Mouse (Mus musculus): Measurements from ENCODE around the gene Ccdc162.

DNA sequence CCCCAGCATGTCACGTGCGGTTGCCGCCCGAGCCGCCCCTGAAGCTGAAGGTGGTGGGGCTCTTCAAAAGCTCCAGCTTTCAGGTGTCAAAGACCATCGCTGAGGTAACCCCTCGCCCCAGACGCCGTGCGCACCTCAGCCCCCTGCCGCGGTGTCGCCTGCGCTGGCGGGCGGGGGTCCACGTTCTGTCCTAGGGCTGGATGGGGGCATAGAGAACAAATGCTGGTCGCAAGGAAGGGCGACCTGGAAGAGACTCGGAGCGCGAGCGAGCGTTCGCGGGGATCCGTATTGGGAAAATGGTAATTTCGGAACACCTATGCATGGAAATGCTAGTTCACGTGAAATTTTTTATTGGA lies 225.9 kb downstream of the Ccdc162 start:
- TF ChIP-seq CTCF (IDR thresholded peaks at IDR 0.05; ENCODE audit: low read depth, low read length) = no peak
- no peak for TF ChIP-seq POLR2A (IDR thresholded peaks at IDR 0.05; ENCODE audit: borderline replicate concordance, low read depth, low read length)

All from bone marrow macrophage, adult 2 months (primary cell).